Mouse (Mus musculus) cerebellum, adult 2 months (tissue): ENCODE measurements at regions not wholly inside any gene's neighbourhood (a gene's known extent, or its start where the extent isn't known, plus 50 kb on each side); places are given as distances from the start of the nearest gene placed in this dataset.
A peak's percentile ranks its signal among the peaks of the same experiment; 100 is the strongest.

ENCODE experiments used
- DNase-seq, 2 experiments: peaks; one replicate each; pipeline ENCODE4 v3.0.0; 2021
- H3K27ac ChIP-seq: fragments of 200-500 bp; 2 replicates; pipeline ENCODE4 v1.5.1; 2012; ENCODE audit warnings: low read length, control low read depth, inconsistent platforms; ENCODE audit not compliant: insufficient read depth
- H3K27me3 ChIP-seq: fragments of 200-500 bp; 2 replicates; pipeline ENCODE4 v1.6.1; 2012; ENCODE audit warnings: inconsistent platforms, mild to moderate bottlenecking, low read length, moderate library complexity; ENCODE audit not compliant: control insufficient read depth, insufficient read depth
- H3K4me1 ChIP-seq: fragments of 200-500 bp; 2 replicates; pipeline ENCODE4 v1.6.1; 2011; ENCODE audit warnings: low read length; ENCODE audit not compliant: control insufficient read depth, insufficient read depth
- H3K4me3 ChIP-seq: fragments of 200-500 bp; replicated peaks from 2 replicates; pipeline ENCODE3; 2011; ENCODE audit warnings: mild to moderate bottlenecking, low read depth, low read length, control low read depth; ENCODE audit not compliant: insufficient read depth
- CTCF ChIP-seq: fragments of 200-500 bp; IDR thresholded peaks from 2 replicates; pipeline ENCODE4 v1.5.1; 2011; ENCODE audit warnings: low read depth, mild to moderate bottlenecking, control low read depth, low read length, moderate library complexity, borderline replicate concordance; ENCODE audit not compliant: insufficient read depth
- POLR2A ChIP-seq: fragments of 200-500 bp; IDR thresholded peaks from 2 replicates; pipeline ENCODE4 v1.6.1; 2011; ENCODE audit warnings: low read length, control low read depth, borderline replicate concordance; ENCODE audit not compliant: insufficient read depth
- whole genome bisulfite sequencing: fragments of 180-500 bp; shearing (Covaris S2); methylation state at CpG from one replicate; pipeline ENCODE4 v1.1.7; 2018; 5-methylcytosine and 5-hydroxymethylcytosine counted together

DNA sequence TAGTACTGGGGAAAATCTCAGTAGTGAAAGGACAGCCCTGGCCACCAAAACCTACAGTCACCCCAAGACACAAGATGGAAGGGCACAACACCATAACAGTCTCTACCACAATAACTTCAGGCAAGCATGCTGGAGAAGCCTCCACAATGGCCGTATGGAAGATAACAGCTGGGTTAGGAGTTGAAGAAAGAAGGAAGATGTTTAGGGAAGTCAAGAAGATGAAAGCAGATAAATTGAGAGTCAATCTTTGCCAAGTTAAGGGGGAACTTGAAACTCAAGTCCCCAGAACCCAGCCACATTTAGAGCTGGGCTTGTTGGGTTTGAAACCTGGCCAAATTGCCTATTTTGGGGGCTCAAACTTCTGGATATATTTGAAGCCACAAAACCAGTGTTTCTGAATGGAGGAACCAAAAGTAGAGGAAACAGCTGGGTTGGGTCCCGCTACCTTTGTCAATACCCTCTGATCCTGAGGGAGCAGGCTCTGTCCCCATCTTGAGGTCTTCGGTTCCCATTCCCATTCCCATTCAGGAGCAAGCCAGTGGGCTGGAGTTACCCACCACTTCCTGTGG is 147.8 kb downstream of the Cdc5l start:
- H3K4me1 ChIP-seq, result no peaks in the 10 kb centered on the region
- H3K4me3 ChIP-seq, result no peak overlapping the region
- H3K27me3 ChIP-seq, result no peaks in the 10 kb centered on the region
- no peak overlapping the region for H3K27ac ChIP-seq
- TF ChIP-seq CTCF (no peak), POLR2A (no peak)
- 94% methylated on average over 3 of the region's 3 CpGs for WGBS
- DNase-seq, result no peak

DNA sequence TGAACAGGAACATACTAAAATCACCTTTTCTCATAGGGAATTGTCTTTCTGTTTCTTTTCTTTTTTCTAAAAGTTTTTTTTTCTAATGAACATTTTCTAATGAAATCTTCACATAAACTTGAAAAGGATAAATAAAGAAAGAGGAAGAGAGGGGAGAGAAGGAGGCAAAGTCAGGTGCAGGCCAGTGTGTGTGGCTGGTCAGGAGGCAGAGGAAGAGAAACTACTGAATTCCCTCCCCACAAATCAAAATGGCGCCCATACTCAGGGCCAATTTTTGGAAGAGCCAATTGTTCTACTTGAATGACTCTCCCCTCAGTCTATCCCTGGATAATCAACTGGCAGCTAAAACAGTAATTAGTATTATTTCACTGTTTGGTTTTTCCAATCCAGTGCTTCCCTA is 152.0 kb downstream of the Cdc5l start:
- DNase-seq, result no peak
- Histone ChIP-seq H3K4me1 (peaks cover 16% of the 10 kb centered on the region), H3K4me3 (no peak overlapping the region), H3K27ac (no peak overlapping the region), H3K27me3 (no peaks in the 10 kb centered on the region)
- WGBS, result 95% methylated on average over 1 of the region's 1 CpGs
- TF ChIP-seq POLR2A (no peak), CTCF (no peak)

DNA sequence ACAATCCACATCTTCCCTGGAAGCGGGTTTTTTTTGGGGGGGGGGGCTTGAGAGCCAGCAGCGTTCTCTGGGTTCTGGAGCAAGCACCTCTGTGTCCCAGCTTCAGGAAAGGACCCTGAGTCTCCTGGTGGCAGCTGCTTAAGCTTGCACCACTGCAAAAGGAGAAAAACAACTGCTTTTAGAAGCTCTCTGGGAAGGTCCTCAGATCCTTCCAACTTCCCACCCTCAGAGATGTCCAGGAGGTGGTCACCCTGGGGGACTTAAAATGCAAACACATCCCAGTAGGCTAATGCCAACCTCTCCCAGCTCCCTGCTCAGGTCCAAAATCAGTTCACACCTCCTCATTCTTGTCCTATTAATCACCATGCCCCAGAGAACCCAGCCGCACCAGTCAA is 153.7 kb downstream of the Cdc5l start:
- no peaks in the 10 kb centered on the region for H3K27me3 ChIP-seq
- no peak overlapping the region for H3K27ac ChIP-seq
- no peak for TF ChIP-seq CTCF
- no peak for TF ChIP-seq POLR2A
- DNase-seq, result no peak
- H3K4me1 ChIP-seq, result peaks cover 18% of the 10 kb centered on the region
- no peak overlapping the region for H3K4me3 ChIP-seq
- 74% methylated on average over 3 of the region's 3 CpGs for WGBS

DNA sequence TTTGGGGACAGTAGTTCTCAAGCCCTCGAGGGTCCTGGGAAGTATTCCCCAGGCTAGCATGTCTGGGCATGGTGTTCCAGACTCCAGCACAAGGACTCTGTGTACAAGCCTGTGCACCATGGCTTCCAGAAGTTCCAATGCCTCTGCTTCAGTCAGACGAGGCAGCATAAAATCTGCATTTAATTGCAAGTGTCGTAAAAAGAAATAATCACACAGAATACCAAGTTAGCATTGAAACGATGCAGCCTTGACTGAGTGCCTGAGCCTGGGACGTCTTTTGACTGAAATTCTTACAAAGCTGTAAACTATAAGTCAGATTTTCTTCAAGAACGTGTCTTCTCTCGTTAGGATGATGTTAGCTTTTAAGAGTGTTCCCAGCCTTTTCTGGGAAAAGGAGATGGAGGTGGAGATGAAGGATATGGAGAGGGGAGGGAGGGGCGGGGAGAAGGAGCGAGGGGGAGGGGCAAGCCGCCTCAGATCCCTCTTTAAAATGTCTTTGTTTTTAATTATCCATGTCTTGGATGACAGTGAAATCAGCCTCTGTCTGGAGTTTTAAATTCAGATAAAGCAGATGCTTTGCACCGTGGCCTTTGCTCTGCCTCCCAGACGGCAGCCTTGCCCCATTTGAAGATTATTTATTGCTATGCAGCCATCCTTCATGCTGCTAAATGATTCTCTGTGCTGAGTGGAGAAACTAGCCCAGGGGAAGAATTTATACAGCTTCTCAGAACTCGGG is 154.3 kb downstream of the Cdc5l start:
- WGBS, result 85% methylated on average over 13 of the region's 13 CpGs
- DNase-seq, result no peak

DNA sequence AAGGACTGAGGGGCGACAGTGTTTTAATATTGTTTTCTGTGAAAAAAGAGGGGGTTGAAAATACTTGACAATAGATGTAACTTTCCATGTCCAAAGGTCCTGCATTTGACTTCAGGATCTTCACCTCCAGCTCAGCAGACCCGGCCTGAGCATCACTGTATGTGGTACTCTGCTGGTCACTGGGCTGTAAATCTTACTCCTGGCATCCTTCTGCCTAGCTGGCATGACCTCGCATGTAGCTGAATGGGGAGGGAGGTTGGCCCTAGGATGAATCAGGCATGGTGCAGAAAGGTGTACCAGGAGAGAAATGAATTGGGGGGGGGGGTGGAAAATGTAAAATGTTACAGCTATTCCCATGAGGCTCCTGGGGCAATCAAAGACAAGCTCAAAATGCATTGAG is 156.0 kb downstream of the Cdc5l start:
- 44% methylated on average over 3 of the region's 3 CpGs for WGBS
- TF ChIP-seq POLR2A, result no peak
- TF ChIP-seq CTCF, result no peak

More for the DNA sequence above, 154.3 kb downstream of the Cdc5l start:
- TF ChIP-seq POLR2A (no peak), CTCF (no peak)
- Histone ChIP-seq H3K27me3 (no peaks in the 10 kb centered on the region), H3K4me3 (no peak overlapping the region), H3K27ac (no peak overlapping the region), H3K4me1 (peaks cover 18% of the 10 kb centered on the region)

DNA sequence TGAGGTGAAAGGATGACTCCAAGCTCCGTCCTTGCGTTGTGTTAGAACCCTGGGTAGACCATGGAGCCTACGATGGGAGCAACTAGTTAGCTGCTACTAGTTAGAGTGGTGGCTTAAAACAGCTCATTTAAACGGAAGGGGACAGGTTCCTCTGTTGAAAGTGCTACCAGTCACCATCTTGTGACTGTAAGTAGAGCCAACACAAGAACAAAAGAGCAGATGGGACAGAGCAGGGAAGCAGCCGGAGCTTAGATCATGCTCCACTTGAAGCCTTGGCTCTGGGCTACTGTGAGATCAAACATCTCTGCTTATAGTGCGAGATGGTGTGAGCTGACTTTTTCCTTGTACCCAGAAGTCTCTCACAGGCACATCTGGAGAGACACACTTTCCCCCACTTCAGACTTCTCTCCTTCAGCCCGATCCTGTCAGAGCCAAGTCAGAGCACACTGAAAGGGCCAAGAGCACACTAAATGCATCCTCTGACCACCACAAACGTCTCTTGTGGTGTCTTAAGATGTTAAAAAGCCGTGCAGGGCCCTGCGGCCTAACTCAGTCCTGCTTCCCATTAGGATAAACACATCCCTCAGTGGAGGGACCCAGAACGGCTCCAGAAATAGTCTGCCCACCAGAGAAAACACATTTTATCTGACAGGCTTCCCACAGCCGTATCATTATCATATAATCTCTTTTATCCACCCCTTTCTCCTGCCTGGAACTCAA is 156.7 kb downstream of the Cdc5l start:
- 55% methylated on average over 12 of the region's 12 CpGs for WGBS
- Histone ChIP-seq H3K27ac (no peak overlapping the region), H3K27me3 (no peaks in the 10 kb centered on the region), H3K4me1 (peaks cover 18% of the 10 kb centered on the region), H3K4me3 (no peak overlapping the region)
- peak; percentile 35 to 72 for DNase-seq
- TF ChIP-seq POLR2A (no peak), CTCF (no peak)

More for the DNA sequence above, 156.0 kb downstream of the Cdc5l start:
- DNase-seq, result peak; percentile 47 to 72
- peaks cover 18% of the 10 kb centered on the region for H3K4me1 ChIP-seq
- H3K27me3 ChIP-seq, result no peaks in the 10 kb centered on the region
- no peak overlapping the region for H3K4me3 ChIP-seq
- H3K27ac ChIP-seq, result no peak overlapping the region

DNA sequence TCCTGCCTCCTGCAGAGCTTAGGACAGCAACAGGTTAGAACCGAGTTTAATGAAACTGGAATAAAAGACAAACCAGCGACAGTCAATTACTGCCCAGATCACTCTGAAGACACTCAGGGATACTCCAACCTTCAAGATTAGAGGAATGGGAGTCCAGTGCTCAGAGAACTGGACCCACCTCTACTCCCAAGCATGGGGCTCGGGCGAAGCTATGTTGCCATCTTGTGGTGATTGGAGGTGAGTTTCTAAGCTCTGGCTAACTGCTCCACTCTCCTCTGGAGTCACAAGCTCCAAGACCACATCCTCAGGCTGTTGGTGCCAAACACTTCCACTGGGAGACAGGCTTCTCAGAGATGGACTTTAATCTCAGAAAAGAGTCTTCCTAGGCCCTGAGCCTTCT is 158.6 kb downstream of the Cdc5l start:
- H3K27ac ChIP-seq, result no peak overlapping the region
- DNase-seq, result no peak
- peaks cover 18% of the 10 kb centered on the region for H3K4me1 ChIP-seq
- TF ChIP-seq CTCF (no peak), POLR2A (no peak)
- H3K4me3 ChIP-seq, result no peak overlapping the region
- WGBS, result 97% methylated on average over 4 of the region's 4 CpGs
- H3K27me3 ChIP-seq, result no peaks in the 10 kb centered on the region
